Mouse (Mus musculus): Measurements from ENCODE around the gene Disp1.

Disp1 gene

GRCm38 (mm10) chr1:183200926-183201325 lies 20.4 kb downstream of the Disp1 start:
- no peak for DNase-seq

GRCm38 (mm10) chr1:183194763-183195162 lies 26.6 kb downstream of the Disp1 start:
- no peak for DNase-seq

- DNase-seq = no peak
These were observed 27.2 kb downstream of the Disp1 start for GRCm38 (mm10) chr1:183194151-183194550.

GRCm38 (mm10) chr1:183191398-183191797 lies 29.9 kb downstream of the Disp1 start:
- DNase-seq = no peak

- DNase-seq = no peak
These were observed 30.9 kb downstream of the Disp1 start for GRCm38 (mm10) chr1:183190456-183190855.

- DNase-seq = no peak
These were observed 32.2 kb downstream of the Disp1 start for GRCm38 (mm10) chr1:183189014-183189662.

- no peak for DNase-seq
These were observed 33.0 kb downstream of the Disp1 start for GRCm38 (mm10) chr1:183188115-183189013.

GRCm38 (mm10) chr1:183185560-183185959 lies 35.8 kb downstream of the Disp1 start:
- DNase-seq = no peak

GRCm38 (mm10) chr1:183184681-183185080 lies 36.6 kb downstream of the Disp1 start:
- no peak for DNase-seq

- no peak for DNase-seq
These were observed 37.8 kb downstream of the Disp1 start for GRCm38 (mm10) chr1:183183565-183183964.

GRCm38 (mm10) chr1:183182641-183183414 lies 38.5 kb downstream of the Disp1 start:
- no peak for DNase-seq

- no peak for DNase-seq
These were observed 40.3 kb downstream of the Disp1 start for GRCm38 (mm10) chr1:183181030-183181395.

- no peak for DNase-seq
These were observed 40.9 kb downstream of the Disp1 start for GRCm38 (mm10) chr1:183180301-183181029.

GRCm38 (mm10) chr1:183179316-183179715 lies 42.0 kb downstream of the Disp1 start:
- no peak for DNase-seq

GRCm38 (mm10) chr1:183175236-183175635 lies 46.1 kb downstream of the Disp1 start:
- DNase-seq = no peak

GRCm38 (mm10) chr1:183171095-183171494 lies 50.2 kb downstream of the Disp1 start:
- DNase-seq = no peak

GRCm38 (mm10) chr1:183168465-183168864 lies 52.9 kb downstream of the Disp1 start:
- DNase-seq = no peak

- no peak for DNase-seq
These were observed 53.5 kb downstream of the Disp1 start for GRCm38 (mm10) chr1:183167776-183168175.

- DNase-seq = no peak
These were observed 54.6 kb downstream of the Disp1 start for GRCm38 (mm10) chr1:183166700-183167099.

GRCm38 (mm10) chr1:183164648-183165071 lies 56.7 kb downstream of the Disp1 start:
- no peak for DNase-seq

GRCm38 (mm10) chr1:183164190-183164580 lies 57.1 kb downstream of the Disp1 start:
- no peak for DNase-seq

- no peak for DNase-seq
These were observed 57.7 kb downstream of the Disp1 start for GRCm38 (mm10) chr1:183163512-183164189.

Measured in B cell, adult 2 months (primary cell).